Mouse (Mus musculus): ENCODE data around the gene C2cd4a. TPM values are rescaled to one million over a fixed set of nuclear protein-coding genes. Genes with fewer than 3 reads are reported as not detected.

The C2cd4a gene
- total RNA-seq (2021): under 1 TPM in 1 of 2 experiments, not detected in 1; 0.35 TPM
- long read RNA-seq, experiment 1: 0 reads
- long read RNA-seq, experiment 2, partial matches to known transcripts: 0 of 1 reads
- long read RNA-seq, experiment 2, other reads (novel, unspliced or antisense): 1 of 1 reads

DNA sequence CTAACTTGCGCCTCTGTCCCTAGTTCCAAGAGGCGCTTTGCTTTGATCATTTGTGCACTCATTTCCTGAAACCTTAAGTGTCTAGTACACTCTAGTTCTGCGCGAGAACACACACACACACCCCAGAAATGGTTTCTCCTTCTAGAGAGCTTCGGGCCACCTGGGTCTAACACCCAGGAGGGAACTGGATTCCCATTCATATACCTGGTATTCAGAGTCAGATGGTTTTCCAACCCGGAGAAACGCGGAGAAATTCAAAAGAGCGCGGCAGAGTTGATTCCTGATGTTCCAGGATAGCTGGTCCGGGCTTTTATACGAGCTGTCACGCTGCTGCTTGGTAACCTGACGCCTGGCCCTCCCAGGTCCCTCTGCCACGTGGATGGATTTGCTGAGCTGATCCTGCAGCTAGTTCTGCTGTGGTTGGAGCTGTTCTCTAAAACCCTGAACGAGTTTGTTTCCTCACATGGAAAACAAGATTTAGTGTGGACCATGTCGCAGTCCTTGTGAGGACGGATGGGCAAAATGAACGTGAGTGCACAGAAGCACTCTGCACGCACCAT lies at the start of gene C2cd4a:
Gene C2cd4a, minus strand, starts transcription at position 285 of the 560 bp plus-strand sequence.
- no peak for DNase-seq (ENCODE audit: low spot score in 2 of 2)

DNA sequence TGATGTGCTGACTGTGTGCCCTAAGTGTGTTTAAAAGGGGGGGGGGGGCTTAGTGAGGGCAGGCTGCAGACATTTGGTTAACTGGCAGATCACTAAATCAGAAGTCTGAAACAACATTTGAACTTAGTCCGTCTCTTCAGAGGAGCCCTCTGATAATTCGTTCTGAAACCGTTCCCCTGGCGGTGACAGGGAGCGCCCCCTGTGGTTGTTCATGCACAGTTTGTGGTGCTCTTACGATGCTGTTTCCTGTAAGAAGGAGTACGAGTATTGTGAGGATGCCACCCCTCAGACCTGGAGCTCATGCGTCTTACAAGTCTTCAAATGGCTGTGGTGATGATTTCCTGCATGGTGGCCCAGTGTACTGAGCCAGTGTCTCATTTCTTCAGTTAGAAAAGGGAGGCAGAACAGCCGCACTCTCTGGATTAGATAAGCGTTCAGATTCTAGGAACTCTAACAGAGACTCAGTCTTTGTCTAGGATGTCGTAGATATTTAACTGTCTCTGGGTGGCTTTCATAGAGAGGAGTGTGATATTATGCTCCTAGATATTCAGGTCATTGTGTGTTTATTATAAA lies 46.2 kb upstream of the C2cd4a start:
- no peak for DNase-seq (ENCODE audit: low spot score in 2 of 2)

DNA sequence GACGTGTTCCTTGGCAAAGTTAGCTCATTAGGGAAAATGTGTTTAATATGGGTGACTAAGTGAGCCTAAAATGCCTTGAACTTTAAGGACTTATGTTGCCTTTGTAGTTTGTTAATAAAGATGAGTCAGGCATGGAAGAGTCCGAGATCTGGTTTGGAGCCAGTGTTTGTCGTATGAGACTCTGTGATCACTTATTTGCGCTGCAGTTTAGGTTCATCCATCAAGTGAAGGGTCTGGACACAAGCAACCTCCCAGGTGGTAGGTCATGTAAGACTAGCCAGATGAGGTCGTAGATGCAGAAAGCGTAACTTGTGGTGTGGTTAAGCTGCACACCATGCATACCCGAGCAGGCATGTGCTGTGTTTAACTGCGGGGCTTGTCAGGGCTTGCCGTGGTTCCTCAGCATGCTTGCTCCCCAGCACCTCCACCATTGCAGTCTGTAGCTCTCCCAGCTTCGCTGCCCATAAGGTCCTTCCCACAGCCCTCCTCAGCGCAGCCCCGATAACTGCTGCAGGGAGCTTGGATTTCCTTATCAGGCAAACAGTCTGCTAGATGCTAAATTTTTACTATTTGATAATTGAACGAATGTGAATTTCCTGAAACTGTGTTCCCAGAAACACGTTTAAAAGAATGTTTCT lies 45.1 kb upstream of the C2cd4a start:
- DNase-seq (ENCODE audit: low spot score in 2 of 2): no peak

DNA sequence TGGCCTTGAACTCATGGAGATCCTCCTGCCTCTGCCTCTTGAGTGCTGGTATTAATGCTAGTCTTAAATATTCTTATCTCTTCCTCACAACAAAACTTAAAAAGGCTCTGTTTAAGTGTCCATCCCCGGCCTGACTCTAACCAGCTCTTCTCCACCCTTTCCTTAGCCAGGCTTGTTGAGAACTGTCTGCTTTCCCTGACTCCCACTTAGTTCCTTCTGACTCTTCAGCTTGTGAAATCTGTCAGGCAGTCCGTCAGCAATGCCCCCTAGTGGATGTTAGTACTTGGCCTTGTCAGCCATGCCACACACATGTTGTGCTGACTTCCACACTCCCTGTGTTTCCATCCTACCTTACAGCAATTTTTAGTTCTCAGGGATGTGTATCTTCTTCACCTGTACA lies 43.2 kb upstream of the C2cd4a start:
- DNase-seq (ENCODE audit: low spot score in 2 of 2): peak in 1 of 2 experiments; percentile 23

DNA sequence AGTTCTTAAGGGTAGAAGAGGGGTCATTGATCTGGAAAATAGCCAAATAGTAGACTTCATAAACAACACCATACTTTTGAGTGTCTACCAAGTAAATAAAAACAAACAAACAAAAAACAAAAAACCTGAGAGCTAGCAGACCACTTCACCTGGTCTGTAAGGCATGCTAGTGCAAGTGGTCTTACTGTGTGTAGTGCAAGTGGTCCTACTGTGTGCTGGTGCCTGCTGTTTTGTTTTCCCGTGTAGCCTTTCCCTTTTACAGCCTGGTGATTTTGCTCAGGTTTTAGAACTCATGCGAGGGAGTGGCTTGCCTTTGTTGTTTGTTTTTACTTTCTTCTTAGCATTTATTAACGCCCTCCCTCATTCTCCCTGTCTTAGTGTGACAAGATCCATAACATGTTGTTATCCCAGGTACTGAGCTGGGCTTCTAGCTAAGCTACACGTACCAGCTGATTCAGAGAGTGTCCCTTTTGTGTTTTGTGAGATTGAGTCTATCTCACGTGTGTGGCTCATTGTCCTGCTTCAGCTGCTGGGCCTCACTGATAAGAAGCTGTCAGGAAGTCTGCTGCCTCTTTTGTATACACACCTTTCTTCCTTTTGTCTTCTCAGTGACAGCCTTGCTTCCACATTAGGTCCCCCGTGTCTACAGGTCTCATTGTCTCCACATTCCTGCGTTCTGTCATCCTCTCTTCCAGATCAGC lies 42.5 kb upstream of the C2cd4a start:
- no peak for DNase-seq (ENCODE audit: low spot score in 2 of 2)

DNA sequence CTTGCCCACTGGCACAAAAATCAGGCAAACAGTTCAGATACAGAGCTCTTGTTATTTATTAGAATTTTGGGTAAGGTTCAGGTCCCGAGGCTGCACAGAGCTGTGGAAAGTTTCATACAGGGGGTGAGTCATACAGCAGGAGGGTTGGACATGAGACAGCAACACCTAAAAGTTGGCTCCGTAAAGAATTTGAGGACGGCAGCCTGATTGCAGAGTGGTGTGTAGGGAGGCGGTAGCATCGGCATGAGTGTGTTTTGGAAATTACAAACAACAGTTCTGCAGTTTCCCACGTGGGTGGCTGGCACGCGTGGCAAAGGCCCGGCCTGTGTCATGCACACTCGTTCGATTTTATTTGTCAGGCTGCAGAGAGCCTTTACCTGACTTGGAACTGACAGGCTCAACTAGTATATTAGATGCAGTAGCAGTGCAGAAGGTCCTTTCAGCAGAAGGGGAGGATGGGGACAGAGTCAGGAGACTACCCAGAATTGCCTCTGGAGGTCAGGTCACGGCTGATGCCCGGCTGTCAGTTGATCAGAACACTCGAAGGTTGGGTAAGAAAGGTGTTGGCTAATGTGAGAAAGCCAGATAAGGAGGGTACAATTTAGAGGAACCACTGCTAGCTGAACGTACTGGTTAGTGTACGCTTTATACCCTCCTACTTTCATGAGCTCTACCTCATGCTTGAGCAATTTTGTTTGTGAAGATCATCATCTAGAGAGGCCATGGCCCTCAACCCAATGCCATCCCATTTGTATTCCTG lies 37.7 kb upstream of the C2cd4a start:
- DNase-seq (ENCODE audit: low spot score in 2 of 2): peak; percentile 54 to 57

DNA sequence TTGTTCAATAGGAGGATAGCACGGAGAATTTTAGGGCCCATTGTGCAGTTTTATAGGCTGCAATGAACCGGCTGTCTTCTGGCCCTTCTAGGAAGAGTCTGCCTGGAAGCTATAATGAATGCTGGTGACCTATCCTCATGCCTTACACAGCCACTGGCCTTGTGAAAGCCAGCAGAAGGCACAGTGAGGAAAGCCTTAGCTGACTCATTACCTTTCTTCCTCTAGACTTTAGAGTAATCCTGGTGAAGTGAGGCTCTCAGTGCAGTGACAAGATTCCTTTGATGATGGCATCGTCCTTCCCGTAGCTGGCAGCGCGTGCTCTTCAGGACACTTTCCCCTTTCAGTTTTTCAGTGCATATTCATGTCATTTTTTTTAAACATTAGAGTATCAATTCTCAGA lies 35.3 kb upstream of the C2cd4a start:
- no peak for DNase-seq (ENCODE audit: low spot score in 2 of 2)

DNA sequence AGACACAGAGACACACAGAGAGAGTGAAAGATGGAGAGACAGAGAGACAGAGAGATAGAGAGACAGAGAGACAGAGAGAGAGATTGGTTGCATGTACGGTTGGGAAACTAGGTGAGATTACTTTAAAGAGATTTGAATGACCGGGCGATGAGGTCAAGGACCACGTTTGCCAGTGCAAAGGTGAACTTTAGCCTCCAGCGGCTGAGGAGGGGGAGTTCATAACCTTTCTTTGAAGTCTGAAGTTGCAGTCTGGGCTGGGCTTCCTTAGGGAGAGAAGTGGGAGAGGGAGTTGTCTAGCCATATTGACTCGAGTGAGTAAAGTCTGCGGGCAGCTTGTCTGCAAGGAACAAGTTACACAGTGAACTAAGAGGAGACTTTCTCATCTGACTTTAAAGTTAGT lies 33.3 kb upstream of the C2cd4a start:
- DNase-seq (ENCODE audit: low spot score in 2 of 2): no peak

DNA sequence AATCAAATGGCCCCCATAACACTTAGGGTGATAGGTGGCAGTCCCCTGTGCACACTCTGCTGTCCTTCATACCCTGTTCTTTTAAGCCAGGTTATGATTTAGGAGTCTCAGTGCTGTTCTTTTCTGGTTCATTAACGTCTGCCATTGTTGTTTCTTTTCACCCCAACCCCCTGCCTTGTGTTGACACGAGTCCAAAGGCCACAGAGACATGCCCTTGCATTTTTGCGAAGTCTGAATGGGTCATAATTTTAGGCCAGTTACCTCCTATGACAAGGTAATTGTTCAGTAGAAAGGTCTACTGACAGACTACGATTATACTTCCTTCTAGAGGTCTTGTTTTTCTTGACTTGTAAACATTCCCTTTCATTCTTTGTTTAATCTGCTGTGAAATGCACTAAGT lies 31.9 kb upstream of the C2cd4a start:
- DNase-seq (ENCODE audit: low spot score in 2 of 2): no peak

DNA sequence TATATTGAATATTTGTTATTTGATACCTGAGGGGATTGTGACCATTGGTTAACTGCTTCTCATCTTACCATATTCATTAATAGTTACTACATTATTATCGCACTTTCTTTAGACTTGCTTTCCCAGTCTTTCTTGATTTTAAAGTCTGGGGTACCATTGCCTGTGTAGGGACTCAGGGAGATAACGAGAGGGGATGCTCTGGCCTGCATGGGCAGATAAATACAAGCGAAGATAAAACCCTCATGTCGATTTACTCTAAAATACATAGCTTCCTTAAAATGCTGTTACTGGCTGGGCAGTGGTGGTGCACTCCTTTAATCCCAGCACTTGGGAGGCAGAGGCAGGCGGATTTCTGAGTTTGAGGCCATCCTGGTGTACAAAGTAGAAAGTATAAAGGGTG lies 31.2 kb upstream of the C2cd4a start:
- no peak for DNase-seq (ENCODE audit: low spot score in 2 of 2)

DNA sequence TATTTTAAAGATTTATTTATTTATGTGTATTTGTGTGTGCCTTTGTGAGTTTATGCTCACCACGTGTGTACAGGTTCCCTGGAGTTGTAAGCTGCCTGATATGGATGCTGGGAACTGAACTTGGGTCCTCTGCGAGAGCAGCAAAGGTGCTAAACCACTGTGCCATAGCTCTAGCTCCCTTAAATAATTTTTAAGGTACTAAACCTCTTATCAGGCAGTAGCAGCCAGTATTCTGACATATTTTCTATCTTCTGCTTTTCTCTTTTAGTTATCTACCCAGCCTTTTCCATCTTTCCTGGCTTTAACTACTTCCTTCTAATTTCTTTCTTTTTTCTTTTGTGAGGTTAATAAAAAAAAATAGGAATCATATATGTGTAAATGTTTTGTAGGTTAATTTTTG lies 28.1 kb upstream of the C2cd4a start:
- DNase-seq (ENCODE audit: low spot score in 2 of 2): no peak

DNA sequence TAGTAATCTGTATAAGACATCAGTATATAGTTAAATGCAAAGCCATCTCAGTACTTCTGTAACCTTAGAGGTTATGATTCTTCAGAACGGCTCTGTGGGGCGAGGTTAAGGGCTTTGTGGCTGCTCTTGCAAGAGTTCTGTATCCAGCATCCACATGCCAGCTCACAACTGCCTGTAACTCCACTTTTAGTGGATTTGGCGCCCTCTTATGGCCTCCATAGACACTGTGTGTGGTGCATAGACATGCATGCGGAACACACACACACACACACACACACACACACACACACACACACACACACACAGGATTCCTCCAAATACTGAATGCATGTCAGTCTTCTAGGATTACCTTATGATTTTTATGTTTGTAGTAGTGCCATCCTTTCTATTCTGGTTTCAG lies 19.0 kb upstream of the C2cd4a start:
- DNase-seq (ENCODE audit: low spot score in 2 of 2): no peak

DNA sequence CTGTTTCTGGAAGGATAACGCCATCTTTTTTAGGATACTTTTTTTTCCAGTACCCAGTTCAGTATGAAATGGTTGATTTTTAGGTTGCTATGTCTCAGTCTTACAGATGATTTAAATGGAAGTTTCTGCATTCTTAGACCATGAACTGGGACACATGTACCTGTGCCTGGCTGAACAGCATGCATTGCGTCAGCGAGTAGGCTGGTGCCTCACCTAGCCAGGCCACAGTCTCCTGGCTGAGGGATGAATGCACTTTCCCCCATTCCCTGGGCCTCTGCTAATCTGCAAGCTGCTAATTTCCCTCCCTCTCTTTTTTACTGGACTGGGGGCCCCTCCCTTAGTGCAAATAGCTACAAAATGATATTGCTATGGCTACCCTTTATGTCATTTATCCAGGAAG lies 17.7 kb upstream of the C2cd4a start:
- no peak for DNase-seq (ENCODE audit: low spot score in 2 of 2)

DNA sequence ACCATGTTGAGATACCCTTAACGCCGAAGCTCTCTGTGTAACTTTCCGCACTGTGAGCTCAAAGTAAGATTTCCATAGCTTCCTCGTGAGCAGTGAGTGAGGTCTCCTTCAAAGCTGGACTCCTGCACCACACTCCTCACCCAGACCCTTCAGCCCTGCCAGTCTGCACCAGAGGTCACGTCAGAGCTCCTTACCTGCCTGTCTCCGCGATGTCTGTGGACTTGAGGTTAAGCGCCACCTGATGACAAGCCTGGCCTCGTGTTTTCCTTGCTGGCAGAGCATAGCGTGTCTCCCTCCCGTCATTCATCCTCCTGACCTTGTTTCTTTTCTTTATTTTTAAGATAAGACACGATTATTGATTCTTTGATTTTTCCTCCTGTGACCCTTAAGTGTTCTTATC lies 17.3 kb upstream of the C2cd4a start:
- DNase-seq (ENCODE audit: low spot score in 2 of 2): no peak

DNA sequence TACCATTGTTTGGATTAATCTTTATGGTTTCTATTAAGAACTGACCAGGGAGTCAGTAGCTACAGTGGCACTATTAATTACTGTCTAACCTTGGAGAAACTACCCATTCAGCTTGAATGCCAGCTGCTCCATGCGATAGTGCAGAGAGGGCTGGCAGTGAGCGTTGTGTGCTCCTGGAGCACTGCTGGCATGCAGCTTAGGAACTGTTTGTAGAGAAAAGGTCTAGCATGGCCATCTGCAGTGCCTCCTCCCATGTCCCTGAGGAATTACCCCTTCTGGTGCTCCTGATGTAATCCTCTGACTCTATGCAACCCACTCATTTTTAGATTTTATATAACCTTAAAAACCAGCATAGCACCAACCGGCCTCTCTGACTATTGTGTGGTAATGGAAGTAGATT lies 15.5 kb upstream of the C2cd4a start:
- no peak for DNase-seq (ENCODE audit: low spot score in 2 of 2)

DNA sequence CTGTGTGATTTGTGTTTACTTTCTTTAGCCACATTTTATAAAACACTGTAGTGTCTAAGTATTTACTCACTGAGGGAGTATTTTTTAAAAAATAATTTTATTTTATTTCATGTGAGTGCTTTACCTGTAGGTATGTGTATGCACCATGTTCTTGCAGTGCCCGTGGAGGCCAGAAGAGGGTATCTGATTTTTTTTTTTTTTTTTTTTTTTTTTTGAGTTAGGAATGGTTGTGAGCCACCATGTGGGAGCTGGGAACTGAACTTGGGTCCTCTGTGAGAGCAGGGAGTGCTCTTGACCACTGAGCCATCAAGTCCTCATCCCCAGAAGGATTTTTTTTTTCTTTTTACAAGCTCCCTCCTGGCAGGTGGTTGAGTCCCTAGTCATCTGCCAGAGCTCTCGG lies 14.0 kb upstream of the C2cd4a start:
- no peak for DNase-seq (ENCODE audit: low spot score in 2 of 2)

DNA sequence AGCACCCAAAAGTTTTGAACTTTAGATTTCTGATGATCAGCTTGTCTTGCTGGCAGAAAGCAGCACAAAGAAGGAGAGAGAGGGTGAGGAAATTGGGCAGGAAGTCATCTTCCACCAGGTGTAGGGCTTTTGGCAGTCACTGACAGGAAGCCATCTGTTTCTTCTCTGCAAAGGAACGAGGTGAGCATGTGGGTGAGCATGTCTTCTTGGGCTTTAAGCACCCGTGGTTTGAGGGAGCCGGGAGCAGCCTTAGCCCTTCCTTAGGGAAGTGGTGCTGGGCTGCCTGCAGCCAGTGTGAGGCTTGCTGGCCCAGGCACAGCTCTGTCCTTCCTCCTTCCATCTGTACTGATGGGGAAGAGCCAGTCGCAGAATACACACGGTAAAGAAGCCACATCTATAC lies 13.5 kb upstream of the C2cd4a start:
- no peak for DNase-seq (ENCODE audit: low spot score in 2 of 2)

DNA sequence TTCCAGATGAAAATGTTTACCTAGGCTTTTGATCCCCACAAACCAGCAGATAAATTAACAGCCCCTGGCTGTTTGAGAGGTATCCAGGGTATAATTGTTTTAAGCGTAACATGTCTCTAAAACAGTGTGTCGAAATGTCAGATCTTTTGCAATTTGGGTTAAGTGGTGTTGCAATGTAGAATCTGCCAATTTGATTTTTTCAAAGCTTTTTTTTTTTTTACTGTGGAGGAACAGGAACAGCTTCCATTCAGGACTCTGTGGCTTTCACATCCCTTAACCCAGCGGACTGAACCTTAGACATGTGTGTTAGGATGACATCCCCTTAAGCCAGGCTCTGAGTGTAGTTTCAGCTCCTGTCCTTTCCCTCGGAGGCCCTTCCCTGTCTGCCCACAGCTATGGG lies 12.9 kb upstream of the C2cd4a start:
- no peak for DNase-seq (ENCODE audit: low spot score in 2 of 2)

DNA sequence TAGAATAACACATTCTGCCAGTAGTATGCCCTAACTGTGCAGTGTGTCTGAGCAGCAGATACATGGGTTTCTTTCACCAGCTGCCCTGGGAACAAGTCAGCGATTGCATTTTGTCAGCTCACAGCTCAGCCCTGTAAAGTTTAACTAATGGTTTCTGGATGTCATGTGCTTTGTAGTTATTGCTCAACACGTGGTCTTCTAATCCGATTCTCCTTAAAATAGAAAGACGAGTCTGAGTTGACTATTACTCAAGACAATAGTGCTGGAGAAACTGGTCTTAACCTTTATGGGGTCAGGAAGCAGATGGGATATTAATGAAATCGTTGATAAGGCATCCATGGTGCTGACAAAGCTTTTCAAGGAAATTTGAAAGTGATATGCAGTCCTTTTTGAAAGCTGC lies 10.7 kb upstream of the C2cd4a start:
- no peak for DNase-seq (ENCODE audit: low spot score in 2 of 2)

DNA sequence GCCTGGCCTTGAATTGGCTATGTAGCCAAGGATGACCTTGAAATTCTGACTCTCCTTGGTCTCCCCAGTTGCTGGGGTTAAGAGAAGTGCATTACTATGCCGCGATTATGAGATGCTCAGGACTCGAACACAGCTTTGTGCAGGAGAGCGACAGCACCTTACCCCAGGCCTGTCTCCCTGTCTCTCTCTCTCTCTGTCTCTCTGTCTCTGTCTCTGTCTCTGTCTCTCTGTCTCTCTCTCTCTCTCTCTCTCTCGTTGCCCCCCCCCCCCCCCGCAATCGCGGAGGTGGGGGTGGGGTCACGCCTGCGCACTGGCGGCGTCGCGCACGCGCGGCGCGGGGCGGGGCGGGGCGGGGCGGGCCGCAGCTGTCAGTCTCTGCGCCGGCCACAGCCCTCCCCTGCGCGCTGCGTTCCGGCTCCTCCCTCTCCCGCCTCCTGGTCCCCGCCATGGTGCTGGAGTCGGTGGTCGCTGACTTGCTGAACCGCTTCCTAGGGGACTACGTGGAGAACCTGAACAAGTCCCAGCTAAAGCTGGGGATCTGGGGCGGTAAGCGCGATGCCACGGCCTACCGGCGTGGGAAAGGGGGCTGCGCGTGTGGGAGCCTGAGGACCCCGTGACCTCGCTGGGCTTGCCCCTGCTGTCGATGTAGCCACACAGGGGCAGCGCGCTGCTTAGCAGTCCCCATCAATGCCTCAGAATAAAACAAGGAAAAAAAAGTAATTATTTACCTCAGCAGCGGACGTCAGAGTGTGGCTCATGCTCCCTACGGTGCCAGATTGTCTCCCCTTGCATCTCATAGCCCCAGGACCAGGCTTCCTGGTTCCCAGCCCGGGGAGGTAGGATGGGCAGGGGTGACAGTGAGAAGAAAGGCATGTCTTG lies 8.1 kb upstream of the C2cd4a start, which contains the start of gene Vps13c:
Gene Vps13c, plus strand, starts transcription at position 416 of the 879 bp plus-strand sequence.
- DNase-seq (ENCODE audit: low spot score in 2 of 2): peak; percentile 74 to 81
